Mouse (Mus musculus) B cell, adult 2 months (primary cell): ENCODE measurements around the gene Fyb.
"Not testable (repeated sequence)": the region's sequence is repeated elsewhere in the genome, so short reads cannot be mapped to it uniquely, and the experiment has no call there.

ENCODE experiments used
- DNase-seq, 2 experiments: peaks; one replicate each; pipeline ENCODE4 v3.0.0; 2022

Gene Fyb

DNA sequence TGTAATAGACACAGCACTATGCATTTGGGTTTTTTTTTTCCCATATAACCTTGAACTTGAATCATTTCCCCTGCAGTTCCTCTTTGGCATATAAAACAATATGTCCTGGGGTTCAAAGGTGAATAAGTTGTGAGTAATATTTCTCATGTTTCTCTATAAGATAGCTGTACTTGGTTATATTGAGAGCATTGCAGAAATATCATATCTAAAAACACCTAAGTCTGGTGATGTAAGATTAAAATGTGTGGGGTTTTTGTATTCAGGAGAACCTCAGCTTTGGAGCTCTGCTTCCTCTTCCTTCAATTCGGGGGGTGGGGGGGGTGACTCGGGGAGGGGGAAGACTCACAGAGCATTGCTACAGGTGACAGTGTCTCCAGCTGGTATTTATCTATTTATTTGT is 40.0 kb downstream of the Fyb start:
- no peak for DNase-seq

DNA sequence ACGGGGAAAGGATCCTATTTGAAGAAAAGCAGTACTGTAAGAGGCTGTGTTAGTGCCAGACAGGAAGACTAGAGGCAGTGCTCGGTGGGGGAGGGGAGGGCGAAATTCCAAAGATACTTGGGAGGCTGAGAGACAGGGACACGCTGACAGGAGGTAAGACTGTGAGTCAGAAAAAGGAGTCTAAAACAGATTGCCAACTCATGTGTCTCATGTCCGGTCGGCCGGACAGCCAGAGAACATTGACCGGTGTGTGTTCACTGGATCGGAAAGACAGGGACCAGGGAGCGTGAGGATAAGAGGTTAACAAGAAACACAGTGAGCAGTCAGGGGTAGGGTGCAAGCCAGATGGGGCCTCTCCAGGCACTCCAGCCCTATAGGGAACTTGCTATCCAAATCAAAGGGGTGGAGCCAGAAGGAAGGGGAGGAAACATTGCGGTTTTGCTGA is 42.3 kb downstream of the Fyb start:
- DNase-seq, result no peak

DNA sequence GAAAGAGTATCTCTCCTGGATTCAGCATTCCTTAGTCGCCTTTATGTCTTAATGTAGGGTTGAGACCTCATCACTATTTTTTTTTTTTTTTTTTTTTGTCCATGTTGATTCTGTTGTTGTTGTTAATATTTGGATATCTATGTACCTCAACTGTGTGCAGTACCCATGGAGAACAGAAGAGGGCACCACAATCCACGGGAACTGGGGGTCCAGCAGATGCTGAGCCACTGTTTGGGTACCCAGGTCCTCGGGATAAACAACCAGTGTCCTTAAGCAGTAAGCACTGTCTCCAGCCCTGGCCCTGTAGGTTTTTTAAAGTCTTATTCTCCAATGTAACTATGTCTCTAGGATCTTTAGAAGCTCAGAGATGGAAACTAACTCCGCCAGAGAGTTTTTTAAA is 43.2 kb downstream of the Fyb start:
- DNase-seq, result no peak

DNA sequence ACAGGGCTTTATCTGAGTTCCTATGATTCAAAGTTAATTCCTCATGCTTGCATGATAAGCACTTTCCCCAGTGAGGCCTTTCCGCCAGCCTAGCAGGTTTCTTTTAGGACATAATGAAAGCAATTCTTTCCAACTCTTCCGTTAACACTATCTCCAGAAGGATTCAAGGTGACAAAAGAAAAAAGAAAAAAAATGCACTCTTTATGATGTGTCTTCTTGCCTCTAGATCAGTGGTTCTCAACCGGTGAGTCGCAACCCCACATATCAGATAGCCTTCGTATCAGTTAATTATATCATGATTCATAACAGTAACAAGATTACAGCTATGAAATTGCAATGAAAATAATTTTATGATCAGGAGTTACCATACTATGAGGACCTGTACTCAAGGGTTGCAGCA is 45.3 kb downstream of the Fyb start:
- no peak for DNase-seq

DNA sequence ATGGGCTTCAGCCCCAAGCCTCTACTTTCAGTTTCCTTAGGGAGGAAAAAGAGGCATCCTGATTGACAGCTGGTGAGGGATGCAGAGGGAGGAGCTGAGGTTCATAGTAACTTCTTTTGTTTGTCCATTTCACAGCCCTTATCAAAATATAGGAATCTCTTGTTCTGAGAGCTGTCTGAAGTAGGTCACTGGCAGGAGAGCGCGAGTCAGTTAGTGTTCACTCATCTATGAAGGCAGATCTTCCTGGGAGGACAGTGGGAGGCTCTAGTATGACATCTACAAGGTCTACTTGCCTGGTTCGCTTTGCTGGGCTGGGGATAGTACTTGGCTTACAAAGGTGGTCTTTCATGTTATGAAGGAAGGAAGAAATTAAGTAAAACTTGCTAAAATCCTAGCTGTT is 46.0 kb downstream of the Fyb start:
- DNase-seq, result no peak

DNA sequence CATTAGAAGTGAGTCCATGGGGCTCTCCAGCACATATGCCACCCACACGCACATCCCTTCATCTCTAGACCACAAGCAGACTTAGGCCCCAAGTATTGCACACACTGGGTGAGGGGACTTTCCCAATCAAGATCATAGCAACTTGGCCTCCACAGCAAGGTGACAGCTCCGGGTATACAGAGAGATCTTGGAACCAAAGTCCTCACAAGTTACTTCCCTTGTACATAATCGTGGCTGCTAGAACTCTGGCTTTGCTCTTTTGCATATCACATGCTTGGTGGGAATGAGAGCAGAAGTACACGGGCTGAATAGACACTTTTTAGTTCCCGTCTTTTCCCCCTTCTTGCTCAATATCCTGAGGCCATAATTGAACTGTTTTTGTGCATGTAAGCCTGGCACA is 46.4 kb downstream of the Fyb start:
- DNase-seq, result no peak

DNA sequence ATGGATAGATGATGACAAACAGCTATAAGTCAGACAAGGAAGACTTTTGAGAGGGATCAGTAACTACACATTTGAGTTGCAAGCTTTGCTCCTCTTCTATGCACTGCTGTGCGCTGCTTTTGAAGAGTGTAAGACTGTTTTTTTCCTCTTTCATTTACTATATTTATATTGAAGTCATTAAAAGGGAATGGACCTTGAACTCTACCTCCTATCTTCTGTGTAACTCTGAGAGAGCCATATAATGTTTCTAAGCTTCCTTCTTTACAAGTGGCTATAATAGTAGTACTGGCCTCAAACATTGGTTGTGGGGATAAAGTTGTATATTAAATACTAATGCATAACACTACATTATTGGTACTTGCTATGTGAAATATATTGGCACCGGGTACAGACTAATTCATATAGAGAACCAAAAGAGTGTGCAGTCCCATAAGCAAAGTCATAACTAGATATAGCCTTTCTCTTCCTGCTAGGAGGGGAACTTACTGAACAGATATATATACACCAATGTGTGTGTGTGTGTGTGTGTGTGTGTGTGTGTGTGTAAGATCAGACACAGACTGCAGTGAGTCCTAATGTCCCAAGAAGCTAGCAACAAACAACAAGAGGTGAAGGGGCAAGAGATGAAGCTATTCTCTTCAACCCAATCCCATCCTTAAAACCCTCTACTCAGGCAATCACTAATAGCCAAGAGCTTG is 47.7 kb downstream of the Fyb start:
- DNase-seq, result no peak

DNA sequence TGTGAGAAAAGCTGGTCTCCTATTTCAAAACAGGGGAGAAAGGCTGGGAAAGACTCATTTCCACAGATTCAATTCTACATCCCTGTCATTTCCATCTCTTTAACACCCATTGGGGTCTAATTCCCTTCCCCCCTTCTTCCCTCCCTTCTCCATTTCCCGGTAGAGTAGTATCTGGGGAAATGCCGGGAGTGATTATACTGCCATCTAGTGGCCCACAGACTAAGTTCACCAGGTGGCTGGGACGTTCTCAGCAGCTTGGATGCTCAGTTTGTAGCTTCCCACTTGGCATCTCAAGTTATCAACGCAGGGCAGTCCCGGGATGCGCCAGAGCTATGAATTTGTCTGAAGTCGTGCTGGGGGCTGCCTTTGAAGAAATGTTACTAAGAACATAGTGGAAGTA is 48.2 kb downstream of the Fyb start:
- DNase-seq, result peak; percentile 47 to 52

DNA sequence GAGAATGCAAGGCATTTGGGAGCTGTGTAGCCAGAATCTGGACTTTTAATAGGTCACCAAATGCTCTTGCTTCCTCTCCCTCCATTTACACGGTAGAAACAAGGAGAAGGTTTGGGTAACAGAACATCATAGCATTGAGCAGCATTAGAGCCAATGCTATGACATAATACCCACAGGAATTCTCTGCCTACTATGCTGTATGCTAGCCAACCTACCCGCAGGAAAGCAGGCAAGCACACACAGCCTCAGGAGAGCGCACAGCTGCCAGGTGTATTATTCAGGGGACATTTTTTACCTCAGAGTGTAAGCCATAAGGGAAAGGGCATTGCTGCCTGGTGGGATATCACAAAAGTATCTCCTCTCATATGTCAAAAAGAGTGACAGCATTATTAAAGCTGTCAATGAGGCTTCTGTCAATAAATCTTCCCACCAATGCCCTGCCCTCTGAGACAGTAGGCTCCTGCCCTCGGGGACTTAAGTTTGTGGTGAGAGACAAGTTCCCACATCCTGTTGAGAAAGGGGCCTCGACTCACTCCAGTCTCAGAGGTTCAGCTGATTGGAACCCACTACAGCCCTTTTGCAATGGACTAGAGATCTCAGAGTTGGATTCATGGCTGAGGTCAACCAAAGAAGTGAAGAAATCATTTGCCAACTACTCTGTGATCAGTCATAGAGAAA is 51.8 kb downstream of the Fyb start:
- peak in 1 of 2 experiments; percentile 10 for DNase-seq

DNA sequence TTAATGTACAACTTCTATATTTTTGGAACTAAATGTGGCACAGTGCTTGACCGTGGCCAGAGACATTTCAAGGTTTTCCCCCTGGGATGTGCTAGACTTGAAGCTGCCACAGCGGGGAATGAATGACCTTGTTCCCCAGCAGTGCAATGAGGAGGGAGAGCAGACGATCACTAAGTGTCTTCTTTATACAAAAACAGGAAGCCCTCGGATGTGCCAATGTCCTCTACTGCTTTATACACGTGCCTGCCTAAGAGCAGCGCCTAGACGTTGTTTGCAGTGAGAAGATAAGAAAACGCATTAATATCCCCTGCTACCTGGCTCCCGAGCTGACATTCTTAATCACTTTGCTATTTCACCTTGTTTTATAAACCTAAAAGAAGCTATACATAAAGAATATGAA is 55.3 kb downstream of the Fyb start:
- no peak for DNase-seq

DNA sequence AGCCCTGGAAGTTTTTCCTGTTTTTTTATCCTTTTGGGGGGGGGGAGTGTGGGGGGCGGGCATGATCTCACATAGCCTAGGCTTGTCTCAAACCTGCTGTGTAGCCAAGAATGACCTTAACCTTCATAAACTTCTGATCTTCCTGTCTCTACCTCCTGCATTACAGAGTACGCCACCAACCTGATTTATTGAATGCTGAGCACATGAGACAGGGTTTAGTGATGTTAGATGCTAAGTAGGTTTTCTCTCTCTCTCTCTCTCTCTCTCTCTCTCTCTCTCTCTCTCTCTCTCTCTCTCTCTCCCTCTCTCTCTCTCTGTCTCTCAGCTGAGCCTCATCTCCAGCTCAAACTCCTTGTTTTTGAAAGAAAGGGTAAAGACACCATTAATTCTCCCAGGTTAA is 56.0 kb downstream of the Fyb start:
- DNase-seq, result no peak

DNA sequence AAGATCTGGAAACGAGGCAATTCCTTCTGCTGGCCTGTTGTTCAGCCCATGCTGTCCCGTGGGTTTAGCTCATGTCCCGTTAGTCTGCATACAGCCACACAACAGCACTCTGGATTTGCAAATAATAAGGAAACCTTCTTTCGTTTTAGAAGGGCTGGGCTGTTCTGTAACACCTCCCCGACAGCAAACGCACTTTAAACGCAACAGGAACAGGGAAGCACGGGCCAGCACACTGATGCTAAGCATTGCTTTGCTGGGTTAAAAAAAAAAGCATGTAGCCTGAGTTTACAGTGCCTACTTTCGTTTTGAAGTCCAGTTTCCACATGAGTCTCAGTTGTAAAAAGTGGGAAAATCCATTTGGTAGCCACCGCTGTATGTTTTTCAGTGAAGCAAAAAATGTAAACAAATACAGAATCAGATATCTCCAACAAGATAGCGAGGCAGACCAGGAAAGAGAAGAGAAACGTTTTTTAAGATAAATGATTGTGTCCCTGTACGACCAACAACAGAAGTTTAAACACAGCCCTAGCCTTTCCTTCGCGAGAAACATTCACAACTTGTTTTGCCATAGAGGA is 56.6 kb downstream of the Fyb start:
- DNase-seq, result no peak

DNA sequence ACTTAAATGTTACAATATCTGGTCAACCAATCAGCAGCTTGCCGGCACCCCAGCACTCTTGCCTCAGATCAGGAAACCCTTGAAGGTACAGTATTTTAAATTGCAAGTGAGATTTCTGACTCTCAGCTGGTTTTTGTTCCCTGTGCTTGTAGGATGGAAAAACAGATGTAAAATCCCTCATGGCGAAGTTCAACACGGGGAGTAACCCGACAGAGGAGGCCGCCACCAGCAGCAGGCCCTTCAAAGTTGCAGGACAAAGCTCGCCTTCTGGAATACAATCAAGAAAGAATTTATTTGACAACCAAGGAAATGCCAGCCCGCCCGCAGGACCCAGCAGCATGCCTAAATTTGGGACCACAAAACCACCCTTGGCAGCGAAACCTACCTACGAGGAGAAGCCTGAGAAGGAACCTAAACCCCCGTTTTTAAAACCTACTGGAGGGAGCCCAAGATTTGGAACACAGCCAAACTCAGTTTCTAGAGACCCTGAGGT is 57.2 kb downstream of the Fyb start:
- DNase-seq, result peak in 1 of 2 experiments; percentile 11

DNA sequence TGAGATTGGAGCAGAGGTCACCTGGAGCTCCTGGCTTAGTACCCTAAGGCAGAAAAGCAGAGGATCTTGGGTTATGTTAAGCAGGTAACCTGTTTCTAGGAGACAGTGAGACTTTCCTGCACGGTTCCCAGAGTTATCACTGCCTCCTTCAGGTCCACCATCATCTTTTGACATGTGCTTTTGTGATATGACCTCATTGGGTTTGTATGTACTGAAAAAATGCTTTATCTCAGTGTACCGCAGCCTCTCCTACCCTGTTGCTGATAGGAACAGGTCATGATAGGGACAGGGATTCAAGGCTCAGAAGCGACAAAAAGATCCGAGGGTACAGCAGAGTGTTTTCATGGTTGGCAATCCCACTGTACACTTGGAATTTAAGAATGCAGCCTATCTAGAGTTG is 62.0 kb downstream of the Fyb start:
- no peak for DNase-seq

DNA sequence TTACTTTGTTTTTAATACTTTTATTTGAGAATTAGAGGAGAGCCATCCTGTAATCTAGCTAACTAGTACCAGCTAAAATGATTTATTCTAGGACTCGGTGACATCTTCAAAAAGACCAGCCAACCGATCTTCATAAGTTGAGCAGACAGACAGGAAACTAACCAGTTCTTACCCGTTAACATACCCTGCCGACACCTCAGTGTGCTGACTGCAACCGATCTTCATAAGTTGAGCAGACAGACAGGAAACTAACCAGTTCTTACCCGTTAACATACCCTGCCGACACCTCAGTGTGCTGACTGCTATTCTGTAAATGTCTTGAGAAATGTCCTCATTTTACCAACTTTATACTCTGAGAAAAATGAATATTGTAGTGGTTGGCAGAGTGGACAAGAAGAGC is 63.7 kb downstream of the Fyb start:
- DNase-seq, result not testable (repeated sequence)

DNA sequence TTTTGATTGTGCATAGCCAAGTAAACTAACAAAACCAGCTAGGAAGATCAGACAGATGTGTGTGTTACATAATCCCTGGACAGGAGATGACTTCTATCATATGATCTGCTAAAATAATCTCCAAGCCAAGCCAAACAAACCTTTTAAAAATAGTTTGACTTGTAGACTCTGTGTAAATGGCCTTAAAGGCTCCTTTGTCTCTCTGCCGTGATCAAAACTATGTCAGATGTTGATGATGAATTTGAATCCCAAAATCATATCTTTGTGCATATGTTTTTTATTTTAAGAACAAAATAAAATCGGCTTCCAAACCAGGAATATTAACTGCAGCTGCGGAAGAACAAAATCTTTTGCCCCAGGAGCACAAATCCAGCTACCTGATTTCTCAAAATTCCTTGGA is 64.9 kb downstream of the Fyb start:
- DNase-seq, result no peak

DNA sequence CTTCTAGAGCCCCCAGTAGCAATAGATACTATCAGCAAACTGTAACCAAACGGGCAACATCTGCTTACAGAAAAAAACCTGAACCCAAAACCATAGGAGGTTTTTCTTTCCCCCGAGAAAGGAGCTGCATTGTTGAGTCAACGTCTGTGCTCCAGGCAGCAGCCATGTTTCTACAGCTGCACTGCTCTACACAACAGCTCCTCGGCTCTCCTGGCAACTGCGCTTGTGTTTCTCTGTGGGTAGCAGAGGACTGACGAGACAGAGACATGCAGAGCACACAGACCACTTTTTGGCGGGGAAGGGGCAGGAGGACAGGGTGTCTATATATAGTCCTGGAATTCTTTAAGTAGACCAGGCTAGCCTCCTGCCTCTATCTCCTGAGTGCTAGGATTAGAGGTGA is 65.5 kb downstream of the Fyb start:
- no peak for DNase-seq

DNA sequence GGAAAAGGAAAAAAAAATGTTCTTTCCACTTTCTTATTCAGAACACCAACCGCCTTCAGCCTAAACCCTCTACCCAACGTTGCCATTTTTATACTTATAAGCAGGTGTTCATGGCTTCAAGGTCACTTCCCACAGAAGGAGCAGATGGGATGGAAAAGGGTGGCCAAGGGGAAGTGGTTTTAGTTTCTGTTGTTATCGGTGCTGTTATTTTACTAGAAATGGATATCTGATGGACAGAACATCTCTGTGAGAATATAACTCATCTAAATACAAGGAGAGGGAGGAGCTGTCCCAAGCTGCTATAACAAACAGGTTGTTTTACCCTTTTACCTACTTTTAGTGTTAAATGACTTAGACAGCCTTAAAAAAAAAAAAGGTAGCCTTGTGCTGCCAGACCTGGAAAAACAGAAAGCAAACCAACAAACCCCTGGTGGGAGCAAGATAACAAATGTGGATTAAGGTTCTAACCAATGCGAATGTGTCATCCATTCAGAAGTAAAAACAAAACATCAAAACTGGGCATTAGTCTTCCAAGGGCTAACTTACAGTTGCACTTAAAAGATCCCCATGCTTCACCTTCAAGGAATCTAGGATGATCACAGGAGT is 68.3 kb downstream of the Fyb start:
- no peak for DNase-seq

DNA sequence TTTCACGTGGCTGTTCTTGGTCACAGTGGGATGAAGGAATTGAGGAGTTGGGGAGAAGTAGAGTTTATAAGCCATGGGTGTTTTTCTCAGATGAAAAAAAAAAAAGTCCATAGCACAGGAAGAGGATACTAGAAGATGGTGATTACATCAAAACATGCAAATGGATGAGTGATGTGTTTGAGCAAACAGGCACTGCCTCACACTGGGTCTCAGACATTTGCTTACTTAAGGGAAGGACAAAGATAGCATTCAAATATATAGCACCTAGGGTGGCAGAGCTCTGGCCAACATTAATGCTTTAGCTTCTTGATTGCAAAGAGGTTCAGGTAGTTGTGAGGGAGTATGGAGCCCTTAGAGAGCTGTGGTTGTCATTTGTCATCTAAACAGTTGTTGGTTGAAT is 68.9 kb downstream of the Fyb start:
- DNase-seq, result no peak

DNA sequence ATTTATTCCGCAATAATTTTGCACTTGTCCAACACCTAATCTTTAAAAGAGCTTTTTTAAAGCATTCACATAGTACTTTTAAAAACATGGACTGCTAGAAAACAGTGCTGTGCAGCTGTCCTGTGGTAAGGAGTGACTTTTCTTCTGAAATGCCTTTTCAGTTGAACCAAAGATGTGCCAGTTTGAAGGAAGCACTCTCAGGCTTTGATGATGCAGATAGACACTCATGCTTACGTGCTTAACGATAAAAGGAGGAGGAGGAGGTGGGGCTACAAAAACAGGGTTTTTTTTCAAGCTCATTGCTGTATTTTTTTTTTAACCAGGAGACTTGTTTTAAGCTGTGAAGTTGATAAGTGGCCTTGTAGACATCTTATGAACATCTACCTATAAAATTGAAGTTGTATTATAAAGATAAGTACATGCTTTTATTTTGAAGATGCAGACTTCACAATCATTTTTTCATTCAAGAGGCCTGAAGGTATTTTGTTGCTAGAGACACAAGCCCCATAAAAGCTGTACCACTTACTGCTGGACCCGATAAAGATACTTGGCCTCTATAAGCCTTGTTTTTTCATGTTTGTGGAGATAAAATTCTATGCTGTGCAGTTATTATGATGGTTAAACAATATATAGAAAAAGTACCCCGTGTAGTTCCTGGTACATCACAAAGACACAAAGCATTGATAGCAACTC is 70.1 kb downstream of the Fyb start:
- DNase-seq, result no peak

DNA sequence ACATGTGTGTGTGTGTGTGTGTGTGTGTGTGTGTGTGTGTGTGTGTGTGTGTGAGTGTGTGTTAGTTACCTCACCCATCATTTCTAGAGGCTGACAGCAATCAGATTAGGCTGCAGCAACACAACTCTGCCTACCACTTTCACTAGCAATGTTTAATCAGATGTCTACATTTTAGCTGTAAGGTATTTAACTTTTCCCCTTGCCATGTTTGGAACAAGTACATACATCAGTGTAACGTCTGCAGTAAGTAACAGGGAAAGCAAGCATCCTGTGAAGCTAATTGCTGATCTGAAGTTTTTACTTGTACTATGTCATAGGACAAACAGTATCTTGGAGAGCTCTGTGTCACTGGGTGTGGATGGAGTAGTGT is 70.6 kb downstream of the Fyb start:
- DNase-seq, result no peak

DNA sequence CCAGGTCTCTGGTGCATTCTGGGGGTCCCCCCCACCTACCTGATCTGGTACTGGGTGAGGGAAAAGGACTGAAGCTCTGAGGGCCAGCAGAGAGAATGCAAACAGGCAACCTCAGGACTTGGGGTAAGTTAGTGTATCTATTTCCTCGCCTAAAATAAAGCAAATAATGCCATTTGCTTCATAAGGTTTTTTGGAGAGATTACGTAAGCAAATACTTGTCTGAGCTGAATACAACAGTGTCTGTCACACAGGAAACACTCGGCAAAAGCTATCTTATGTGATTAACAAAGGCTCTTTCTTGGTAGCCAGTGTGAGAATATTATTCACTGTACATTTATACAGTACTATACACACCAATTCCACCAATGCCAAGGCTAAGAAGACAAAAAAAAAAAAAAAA is 76.0 kb downstream of the Fyb start:
- no peak for DNase-seq

DNA sequence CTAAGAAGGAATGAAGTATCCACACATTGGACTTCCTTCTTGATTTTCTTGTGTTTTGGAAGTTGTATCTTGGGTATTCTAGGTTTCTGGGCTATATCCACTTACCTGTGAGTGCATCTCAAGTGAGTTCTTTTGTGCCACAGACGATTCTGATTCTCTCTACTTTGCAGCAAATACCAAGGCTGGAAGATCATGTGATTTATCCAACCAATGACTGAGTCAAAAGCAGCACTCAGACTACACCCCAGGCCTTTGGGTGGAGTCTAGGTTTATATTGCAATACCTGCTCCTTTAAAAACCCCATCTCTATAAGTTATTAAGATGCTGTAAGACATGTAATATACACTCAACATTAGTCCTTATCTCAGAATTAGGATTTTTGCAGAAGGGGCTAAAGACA is 77.7 kb downstream of the Fyb start:
- no peak for DNase-seq
